Mouse (Mus musculus): ENCODE measurements around the gene Slc26a1.
A peak's percentile ranks its signal among the peaks of the same experiment; 100 is the strongest.

The Slc26a1 gene

GRCm38 (mm10) chr5:108691152-108691551 lies 15.8 kb upstream of the Slc26a1 start:
- peak; percentile 54 for DNase-seq (ENCODE audit: low read depth)

GRCm38 (mm10) chr5:108689091-108689490 lies 13.7 kb upstream of the Slc26a1 start:
- DNase-seq (ENCODE audit: low read depth), result no peak

DNA sequence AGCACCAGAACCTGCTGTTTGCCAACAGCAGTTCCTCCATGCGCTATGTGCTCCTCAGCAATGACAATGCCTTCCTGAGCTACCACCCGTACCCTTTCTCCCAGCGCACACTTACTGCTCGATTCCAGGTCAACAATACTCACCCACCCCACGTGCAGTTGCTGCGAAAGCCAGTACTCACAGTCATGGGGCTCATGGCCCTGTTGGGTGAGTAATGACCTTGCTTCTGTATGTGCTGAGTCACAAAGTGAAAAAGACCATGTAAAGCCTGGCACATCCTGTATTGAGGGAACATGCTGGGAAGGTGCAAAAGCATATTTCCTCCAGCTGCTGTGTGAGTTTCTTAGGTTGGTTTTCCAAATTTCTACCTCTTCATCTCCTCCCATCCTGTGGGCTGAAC lies 5.5 kb upstream of the Slc26a1 start:
- no peak for DNase-seq (ENCODE audit: low read depth)

- DNase-seq (ENCODE audit: low read depth), result peak; percentile 22
Observed at GRCm38 (mm10) chr5:108679909-108680308, 4.5 kb upstream of the Slc26a1 start.

DNA sequence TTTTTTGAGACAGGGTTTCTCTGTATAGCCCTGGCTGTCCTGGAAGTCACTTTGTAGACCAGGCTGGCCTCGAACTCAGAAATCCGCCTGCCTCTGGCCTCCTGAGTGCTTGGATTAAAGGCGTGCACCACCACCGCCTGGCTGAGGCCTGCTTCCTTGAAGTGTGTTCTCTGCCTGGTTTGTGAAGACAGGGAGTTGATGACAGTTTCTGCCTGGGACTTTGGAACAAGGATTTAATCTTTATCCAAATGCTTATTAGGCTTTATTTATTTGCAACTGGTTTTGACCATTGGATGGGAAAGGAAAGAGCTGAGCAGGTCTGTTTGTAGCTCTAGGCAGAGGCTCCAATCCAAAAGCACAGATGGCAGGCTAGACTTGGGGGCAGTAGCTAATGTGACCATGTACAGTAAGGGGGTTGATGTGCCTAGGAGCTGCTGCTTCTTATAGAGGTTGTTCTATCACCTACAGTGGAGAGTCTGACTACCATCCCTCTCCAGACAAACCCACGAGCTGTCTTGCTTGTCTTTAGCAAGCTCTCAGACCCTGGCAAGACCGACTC lies 3.0 kb upstream of the Slc26a1 start:
- DNase-seq (ENCODE audit: low read depth), result no peak

- DNase-seq (ENCODE audit: low read depth), result no peak
Observed at GRCm38 (mm10) chr5:108677605-108678295, 2.4 kb upstream of the Slc26a1 start.

DNA sequence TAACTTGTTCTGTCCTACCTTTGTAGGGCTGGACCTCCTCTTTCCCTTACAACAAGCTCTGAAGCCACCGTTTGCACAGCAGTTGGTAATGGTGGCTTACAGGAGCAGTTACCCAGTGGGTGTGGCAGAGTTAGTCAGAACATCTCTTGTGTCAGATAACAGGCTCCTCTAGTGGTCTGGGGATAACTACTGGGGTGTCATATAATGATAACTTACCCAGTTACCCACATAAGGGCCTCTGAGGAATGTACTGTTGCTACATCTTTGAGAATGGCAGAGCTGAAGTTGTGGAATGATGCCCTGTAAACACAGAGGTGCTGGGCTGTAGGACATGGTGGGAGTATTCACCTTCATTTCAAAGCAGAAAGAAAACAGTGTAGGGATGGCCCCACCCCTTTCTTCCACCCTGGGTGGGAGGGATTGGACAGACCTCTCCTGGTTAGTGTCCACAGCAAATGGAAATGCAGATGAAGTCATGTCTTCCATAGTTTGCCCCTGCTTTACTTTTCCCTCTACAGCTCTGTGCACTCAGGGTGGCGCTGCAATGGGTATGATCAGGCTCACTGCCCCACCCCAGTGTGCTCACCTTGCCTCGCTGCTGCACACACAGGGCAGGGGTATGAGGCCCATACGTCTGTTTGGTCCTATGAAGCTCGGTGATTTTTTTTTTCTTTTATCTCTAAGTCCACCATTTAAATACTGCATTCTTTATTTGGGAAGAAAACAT lies 1.6 kb upstream of the Slc26a1 start:
- no peak for DNase-seq (ENCODE audit: low read depth)

GRCm38 (mm10) chr5:108674624-108675023 lies 745 bp downstream of the Slc26a1 start:
- no peak for DNase-seq (ENCODE audit: low read depth)

DNA sequence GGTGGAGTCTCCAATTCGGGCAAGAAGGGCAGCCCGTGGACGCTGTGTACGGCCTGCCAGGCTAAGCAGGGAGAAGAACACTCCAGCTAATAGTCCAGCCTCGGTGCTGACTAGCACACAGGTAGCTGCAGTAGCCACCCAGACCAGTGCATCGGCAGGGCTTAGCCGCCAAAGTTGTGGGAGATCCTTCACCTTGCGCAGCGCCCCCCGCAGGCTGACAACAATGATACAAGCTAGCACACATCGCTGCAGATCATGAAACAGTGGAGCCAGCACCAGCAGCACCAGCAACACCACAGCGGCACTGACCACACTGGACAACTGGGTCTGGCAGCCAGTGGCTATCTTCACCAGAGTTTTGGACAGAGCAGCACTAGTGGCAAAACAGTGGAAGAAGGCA lies 3.6 kb downstream of the Slc26a1 start:
- no peak for DNase-seq (ENCODE audit: low read depth)

DNA sequence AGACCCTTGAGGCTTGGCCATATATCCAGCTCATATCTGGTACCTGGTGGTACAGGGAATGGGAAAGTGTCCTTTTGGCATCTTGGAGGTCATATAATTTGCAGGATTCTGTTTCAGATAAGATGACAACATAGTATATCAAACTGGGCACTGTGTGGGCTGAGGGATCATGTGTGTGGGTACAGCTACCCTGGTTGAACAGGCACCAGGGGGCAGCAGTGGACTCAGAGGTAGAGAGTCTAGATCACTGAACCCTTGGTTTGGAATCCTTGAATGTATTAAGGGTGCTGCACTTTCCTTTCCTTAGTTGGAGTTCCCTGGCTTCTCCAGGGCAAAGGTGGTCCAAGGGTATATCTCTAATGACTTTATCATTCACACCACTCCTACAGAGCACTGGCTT lies 4.6 kb downstream of the Slc26a1 start:
- DNase-seq (ENCODE audit: low read depth), result peak; percentile 67

GRCm38 (mm10) chr5:108669986-108670385 lies 5.4 kb downstream of the Slc26a1 start:
- DNase-seq (ENCODE audit: low read depth), result no peak

DNA sequence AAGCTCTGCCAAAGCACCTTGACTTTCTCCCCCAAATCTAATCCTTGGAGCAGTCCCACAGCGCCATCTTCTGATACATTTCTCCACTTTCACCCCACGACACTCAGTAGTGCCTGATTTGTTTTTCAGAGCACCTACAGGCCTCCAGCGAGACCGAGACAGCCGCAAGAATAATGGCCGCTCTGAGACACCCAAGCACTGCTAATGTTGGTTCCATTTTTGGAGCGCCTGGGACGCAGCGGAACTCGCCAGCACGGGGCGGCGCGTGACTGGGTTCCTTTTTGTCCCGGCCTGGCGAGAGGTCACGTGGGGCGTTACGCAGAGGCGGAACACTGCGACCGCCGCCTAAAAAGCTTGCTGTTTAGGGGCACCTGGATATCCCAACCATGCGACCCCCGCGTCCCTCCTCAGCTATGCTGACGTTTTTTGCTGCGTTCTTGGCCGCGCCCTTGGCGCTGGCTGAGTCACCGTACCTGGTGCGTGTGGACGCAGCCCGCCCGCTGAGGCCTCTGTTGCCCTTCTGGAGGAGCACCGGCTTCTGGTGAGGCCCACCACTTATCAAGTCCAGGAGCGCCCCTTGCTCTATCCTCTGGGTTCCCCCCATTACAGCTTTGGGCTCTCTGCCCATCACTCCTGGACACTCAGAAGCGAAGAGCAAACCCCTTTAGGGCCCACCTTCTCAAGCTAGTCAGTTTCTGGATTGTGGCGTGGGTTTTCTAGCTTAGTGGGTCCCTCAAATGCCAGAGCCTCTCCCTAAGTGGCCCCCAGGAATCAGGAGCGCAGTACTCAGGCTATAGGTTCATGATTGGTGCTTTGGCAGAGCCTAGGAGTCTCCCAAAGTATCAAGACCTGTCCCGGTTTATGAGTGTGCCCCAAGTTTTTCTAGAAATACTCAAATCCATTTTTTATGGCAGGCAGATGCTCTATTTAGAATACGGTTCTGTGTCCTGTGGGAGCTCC lies 6.1 kb downstream of the Slc26a1 start, which contains the start of gene Dgkq:
TSS of gene Dgkq (minus strand) at position 696 of the 960 bp plus-strand sequence.
- peak; percentile 89 for DNase-seq (ENCODE audit: low read depth)

DNA sequence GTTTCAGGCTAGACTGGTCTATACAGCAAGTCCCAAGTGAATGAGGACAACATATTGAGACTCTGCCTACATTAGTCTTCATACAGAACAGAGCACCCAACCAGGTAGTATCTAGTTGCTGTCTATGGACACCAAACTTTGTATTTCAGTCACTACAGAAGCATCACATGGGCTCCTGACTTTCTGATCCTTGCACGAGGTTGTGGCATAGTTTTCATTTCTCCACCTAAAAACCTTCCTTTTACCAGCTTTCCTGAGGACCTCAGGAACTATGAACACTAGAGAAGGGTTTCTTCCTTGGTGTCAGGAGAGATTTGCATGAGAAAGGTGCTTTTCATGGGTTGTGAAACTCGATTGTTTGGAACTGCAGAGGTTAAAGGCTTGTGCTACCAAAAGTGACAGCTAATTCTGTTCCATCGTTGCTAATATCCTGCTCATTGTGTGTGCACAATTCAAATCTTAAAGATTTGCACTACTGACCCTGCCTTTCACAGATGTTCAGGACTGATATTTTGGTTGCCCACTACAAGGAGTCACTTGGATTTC lies 6.9 kb downstream of the Slc26a1 start:
- DNase-seq (ENCODE audit: low read depth), result no peak

- DNase-seq (ENCODE audit: low read depth), result no peak
Observed at GRCm38 (mm10) chr5:108667370-108667769, 8.0 kb downstream of the Slc26a1 start.

DNA sequence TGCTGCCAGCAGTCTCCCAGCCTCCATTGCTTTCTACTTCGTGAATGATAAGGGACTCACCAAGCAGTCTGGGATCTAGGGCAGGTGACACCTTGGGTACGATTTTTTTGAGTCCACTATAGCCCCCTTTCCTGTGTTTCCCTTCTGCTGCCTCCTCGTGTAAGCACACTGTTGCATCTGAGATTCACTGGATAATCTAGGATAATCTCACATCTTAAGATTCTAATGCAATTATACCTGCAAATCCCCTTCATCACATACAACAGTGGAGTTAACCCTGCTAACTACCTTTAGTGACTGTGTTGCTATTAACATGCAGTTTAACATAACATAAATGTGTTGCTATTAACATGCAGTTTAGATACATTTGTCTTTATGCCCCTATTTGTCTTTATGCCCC lies 10.3 kb downstream of the Slc26a1 start:
- no peak for DNase-seq (ENCODE audit: low read depth)

DNA sequence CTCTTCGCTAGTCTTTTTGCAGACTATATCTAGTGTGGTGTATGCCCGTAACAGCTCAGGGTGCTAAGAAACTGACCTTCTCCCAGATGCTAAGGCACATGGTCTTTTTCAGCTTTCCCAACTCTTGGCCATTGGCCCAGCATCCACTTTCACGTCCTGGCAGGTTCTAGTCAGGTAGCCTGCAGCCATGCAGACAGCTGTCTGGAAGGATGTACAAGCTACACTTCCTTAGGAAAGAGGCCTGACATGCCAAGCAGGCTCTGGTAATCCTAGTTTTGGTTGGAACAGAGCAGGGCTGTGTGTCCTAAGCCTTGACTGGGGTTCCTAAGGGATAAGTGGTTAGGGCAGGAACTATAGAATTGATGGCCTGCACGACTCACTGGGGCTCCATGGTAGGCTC lies 12.6 kb downstream of the Slc26a1 start:
- no peak for DNase-seq (ENCODE audit: low read depth)

DNA sequence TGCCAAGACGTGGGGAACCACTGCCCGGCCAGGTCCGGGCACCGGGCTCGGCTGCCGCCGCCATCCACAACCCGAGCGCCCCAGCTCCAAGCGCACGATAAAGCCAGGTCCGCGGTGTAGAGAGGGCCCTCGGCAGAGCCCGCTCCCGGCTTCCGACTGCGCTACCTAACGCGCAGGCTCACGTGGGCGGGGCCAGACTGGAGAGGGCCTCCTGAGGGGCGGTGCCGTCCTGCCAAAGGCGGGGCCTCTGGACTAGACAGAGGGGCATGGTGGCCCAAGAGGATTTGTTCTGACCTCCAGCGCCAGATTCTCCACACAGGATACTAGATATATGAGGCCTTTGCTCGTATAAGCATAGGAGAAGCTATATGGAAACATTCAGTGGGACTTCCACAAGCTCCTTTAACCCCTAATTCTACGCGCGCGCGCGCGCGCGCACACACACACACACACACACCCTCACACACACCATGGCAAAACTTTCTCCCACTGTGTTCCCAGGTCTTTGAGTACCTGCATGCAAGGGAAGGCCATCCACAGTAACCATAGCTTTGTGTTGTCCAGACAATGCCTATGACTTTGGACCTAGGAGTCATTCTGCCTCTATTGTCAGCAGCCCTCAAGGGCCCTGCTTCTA lies 14.6 kb downstream of the Slc26a1 start:
- peak; percentile 90 for DNase-seq (ENCODE audit: low read depth)

GRCm38 (mm10) chr5:108659698-108660631 lies 15.4 kb downstream of the Slc26a1 start, which contains the start of gene Idua:
Gene Idua, plus strand, starts transcription at chr5:108660331.
- DNase-seq (ENCODE audit: low read depth), result no peak

DNA sequence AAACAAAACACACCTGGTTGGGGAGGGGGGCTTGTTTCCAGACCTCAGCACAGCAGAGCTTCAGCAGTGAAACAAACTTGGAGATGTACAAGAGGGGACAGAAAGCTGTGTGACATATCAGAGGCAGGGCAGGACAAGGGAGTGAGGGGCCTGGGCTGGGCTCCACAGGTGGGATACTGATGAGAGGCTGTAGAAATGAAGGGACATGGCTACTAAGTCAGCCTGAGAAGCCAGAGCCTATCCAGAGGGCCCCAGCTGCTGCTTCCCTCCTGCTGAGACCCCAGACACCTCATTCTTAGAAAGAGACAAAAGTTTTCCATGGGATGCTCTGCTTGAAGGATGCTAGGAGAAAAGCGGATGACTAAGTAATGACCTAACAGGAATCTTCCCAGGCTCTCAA lies 16.8 kb downstream of the Slc26a1 start:
- DNase-seq (ENCODE audit: low read depth), result no peak

GRCm38 (mm10) chr5:108657406-108657805 lies 18.0 kb downstream of the Slc26a1 start:
- no peak for DNase-seq (ENCODE audit: low read depth)

Data from induced T-regulatory cell, adult 2 months (primary cell).